Mouse (Mus musculus) thymus, adult 2 months (tissue): Measurements from ENCODE around the gene Nphs1.
"Not testable (repeated sequence)": the region's sequence is repeated elsewhere in the genome, so short reads cannot be mapped to it uniquely, and the experiment has no call there.

ENCODE experiments used
- CTCF ChIP-seq: fragments of 200-500 bp; IDR thresholded peaks from 2 replicates; pipeline ENCODE4 v1.5.1; 2012; ENCODE audit warnings: mild to moderate bottlenecking, control low read depth, low read length, moderate library complexity, borderline replicate concordance; ENCODE audit not compliant: control insufficient read depth, poor library complexity, insufficient read depth; ENCODE audit errors: extremely low read depth
- POLR2A ChIP-seq: fragments of 200-500 bp; IDR thresholded peaks from 2 replicates; pipeline ENCODE4 v1.6.1; 2012; ENCODE audit warnings: mild to moderate bottlenecking, low read length, control low read depth, moderate library complexity; ENCODE audit not compliant: control insufficient read depth, poor library complexity, insufficient read depth; ENCODE audit errors: extremely low read depth

DNA sequence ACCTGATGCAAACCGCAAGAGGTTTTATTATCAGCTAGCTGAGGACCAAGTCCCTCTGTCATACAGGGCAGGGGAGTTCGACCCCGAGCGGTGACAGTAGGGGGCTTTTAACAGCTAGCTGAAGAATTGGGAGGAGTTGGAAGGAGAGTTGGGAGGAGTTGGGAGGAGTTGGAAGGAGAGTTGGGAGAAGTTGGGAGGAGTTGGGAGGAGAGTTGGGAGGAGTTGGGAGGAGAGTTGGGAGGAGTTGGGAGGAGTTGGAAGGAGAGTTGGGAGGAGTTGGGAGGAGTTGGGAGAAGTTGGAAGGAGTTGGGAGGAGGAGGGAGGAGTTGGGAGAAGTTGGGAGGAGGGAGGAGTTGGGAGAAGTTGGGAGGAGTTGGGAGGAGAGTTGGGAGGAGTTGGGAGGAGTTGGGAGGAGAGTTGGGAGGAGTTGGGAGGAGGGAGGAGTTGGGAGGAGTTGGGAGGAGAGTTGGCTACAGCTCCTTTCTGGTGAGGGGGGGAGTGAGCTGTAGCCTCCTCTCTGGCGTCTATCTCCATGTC, 37.5 kb downstream of the Nphs1 start:
- not testable (repeated sequence) for TF ChIP-seq CTCF, POLR2A
